Mouse (Mus musculus) embryonic facial prominence, embryonic 14.5 days (tissue): ENCODE results near the gene Pdf. TPM values are rescaled to one million over a fixed set of nuclear protein-coding genes. Genes with fewer than 3 reads are reported as not detected.

Source experiments
- ATAC-seq: fragments of 200-750 bp; cut with Nextera tagmentation; 2 replicates; pipeline ENCODE4 v1.8.0; 2017; ENCODE audit warnings: low read depth, moderate number of reproducible peaks, moderate TSS enrichment
- DNase-seq: peaks from one replicate; pipeline ENCODE4 v3.0.0-alpha.2; 2015; ENCODE audit warnings: low spot score
- H3K27ac ChIP-seq: fragments of 300-500 bp; sonication (generic); replicated peaks from 2 replicates; pipeline ENCODE4 v1.5.1; 2014; ENCODE audit warnings: low read depth, mild to moderate bottlenecking, low read length, moderate library complexity
- H3K27me3 ChIP-seq: fragments of 300-500 bp; sonication (generic); replicated peaks from 2 replicates; pipeline ENCODE4 v1.6.1; 2014; ENCODE audit warnings: low read length; ENCODE audit not compliant: control insufficient read depth, insufficient read depth
- H3K36me3 ChIP-seq: fragments of 300-500 bp; sonication (generic); 2 replicates; pipeline ENCODE4 v1.6.1; 2014; ENCODE audit warnings: low read length, mixed read lengths; ENCODE audit not compliant: control insufficient read depth, insufficient read depth
- H3K4me1 ChIP-seq: fragments of 300-500 bp; sonication (generic); 2 replicates; pipeline ENCODE4 v1.6.1; 2014; ENCODE audit warnings: antibody characterized with exemption, low read length; ENCODE audit not compliant: control insufficient read depth, insufficient read depth
- H3K4me2 ChIP-seq: fragments of 300-500 bp; sonication (generic); 2 replicates; pipeline ENCODE4 v1.6.1; 2014; ENCODE audit warnings: low read depth, mild to moderate bottlenecking, low read length, moderate library complexity, mixed read lengths
- H3K4me3 ChIP-seq: fragments of 300-500 bp; sonication (generic); 2 replicates; pipeline ENCODE4 v1.5.1; 2014; ENCODE audit warnings: low read depth, mild to moderate bottlenecking, low read length
- H3K9ac ChIP-seq: fragments of 300-500 bp; sonication (generic); 2 replicates; pipeline ENCODE4 v1.6.1; 2014; ENCODE audit warnings: low read depth, mild to moderate bottlenecking, low read length, moderate library complexity, mixed read lengths
- H3K9me3 ChIP-seq: fragments of 300-500 bp; sonication (generic); 2 replicates; pipeline ENCODE4 v1.6.1; 2016; ENCODE audit warnings: low read length; ENCODE audit not compliant: control insufficient read depth
- WGBS: fragments of 180-500 bp; shearing (Covaris S2); extraction: QIAGEN DNeasy Blood & Tissue Kit; methylation state at CpG from one replicate; pipeline ENCODE4 v1.1.7; 2014; 5-methylcytosine and 5-hydroxymethylcytosine counted together
- polyA plus RNA-seq: library from polyadenylated mRNA; unstranded; fragments of >200 nt; fragmentation: Nextera tagmentation; extraction: Ambion mirVana; gene quantifications from 2 replicates; pipeline ENCODE4 v1.2.1, GENCODE M21; 2014

Pdf gene
- polyA plus RNA-seq, 1 experiment from 2014 or later: 30.5 TPM

DNA sequence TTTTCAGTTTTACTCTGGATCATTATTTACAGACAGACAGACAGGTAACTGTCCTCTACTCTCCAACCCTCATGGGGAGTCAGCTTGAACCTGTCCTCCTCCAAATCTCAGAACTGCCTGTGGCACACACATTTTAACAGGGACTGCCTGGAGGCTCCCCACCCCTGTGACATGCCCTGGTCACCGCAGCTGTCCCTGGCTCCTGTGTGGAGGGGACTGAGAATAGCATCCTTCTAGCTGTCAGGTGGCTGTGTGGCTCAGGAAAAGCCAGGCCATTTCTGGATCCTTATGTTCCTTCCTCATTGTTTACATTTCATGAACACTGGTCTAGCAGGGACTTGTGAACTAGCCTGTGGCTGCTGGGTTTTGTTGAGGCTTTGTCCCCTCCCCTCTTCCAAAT, 25.7 kb upstream of the Pdf start:
- no peaks in the 10 kb centered on the region for H3K9me3 ChIP-seq
- no peak overlapping the region for H3K9ac ChIP-seq
- no peak overlapping the region for H3K27ac ChIP-seq
- H3K4me1 ChIP-seq: no peaks in the 10 kb centered on the region
- WGBS: 67% methylated on average over 1 of the region's 1 CpGs
- DNase-seq: no peak
- no peak overlapping the region for H3K4me3 ChIP-seq
- H3K4me2 ChIP-seq: no peak overlapping the region
- H3K27me3 ChIP-seq: no peaks in the 10 kb centered on the region
- peaks cover 91% of the 10 kb centered on the region for H3K36me3 ChIP-seq
- no peak for ATAC-seq

- H3K36me3 ChIP-seq: peaks cover 91% of the 10 kb centered on the region
- no peaks in the 10 kb centered on the region for H3K4me1 ChIP-seq
- DNase-seq: peak; percentile 29
- H3K4me3 ChIP-seq: no peak overlapping the region
- 72% methylated on average over 4 of the region's 4 CpGs for WGBS
- H3K27me3 ChIP-seq: no peaks in the 10 kb centered on the region
- H3K4me2 ChIP-seq: no peak overlapping the region
- ATAC-seq: no peak; the same call in 1 of the 2 replicates
- 0 out of 2 replicates have a peak overlapping the region, but pooled peaks have one; percentile 9 for H3K9ac ChIP-seq
- no peak overlapping the region for H3K27ac ChIP-seq
- no peaks in the 10 kb centered on the region for H3K9me3 ChIP-seq
Measured at GRCm38 (mm10) chr8:107073706-107074105, 25.3 kb upstream of the Pdf start.

DNA sequence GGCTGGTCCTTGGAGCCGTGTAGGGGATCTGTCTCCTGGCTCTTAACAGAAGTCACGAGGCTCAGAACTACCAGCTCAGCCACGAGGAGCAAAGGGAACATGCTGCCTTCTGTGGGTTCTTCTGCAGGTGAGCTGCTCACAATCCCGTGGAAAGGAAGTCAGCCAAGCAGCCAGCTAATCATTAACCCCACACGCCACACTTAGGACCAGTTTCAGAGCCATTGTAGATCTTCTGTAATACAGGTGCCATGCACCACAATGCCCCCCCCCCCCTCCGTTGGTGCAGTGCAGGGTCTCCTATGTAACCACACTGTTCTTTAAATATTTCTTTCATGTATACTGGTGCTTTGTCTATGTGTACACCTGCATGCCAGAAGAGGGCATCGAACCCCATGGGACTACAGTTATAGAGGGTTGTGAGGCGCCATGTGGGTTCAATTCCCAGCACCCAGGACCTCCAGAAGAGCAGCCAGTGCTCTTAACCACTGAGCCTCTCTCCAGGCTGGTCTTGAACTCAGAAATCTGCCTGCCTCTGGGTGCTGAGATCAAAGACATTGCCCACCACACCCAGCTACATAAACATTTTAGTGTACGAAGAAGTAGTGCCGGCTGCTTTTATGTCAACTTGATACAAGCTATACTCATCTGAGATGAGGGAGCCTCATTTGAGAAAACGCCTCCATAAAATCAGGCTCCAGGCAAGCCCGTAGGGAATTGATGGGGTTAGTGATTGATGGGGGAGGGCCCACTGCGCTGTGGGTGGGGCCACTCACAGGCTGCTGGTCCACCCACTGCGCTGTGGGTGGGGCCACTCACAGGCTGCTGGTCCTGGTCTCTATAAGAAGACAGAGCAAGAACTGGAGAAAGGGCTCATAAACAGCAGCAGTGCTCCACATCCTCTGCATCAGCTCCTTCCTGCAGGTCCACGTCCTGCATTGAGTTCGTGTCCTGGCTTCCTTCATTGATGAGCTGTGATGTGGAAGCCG, 17.4 kb upstream of the Pdf start, which contains the start of gene Tmed6:
Tmed6 (minus strand) TSS at position 134 of the 986 bp plus-strand sequence.
- no peak within 1 kb of the TSS for H3K4me3 ChIP-seq
- H3K4me1 ChIP-seq: no peaks in the 10 kb centered on the region
- no peaks in the 10 kb centered on the region for H3K27me3 ChIP-seq
- H3K9ac ChIP-seq: no peak within 1 kb of the TSS
- WGBS: 61% methylated on average over 17 of the region's 17 CpGs
- no peak within 1 kb of the TSS for H3K4me2 ChIP-seq
- H3K36me3 ChIP-seq: peaks cover 22% of the 10 kb centered on the region
- no peaks in the 10 kb centered on the region for H3K9me3 ChIP-seq
- DNase-seq (no peak), ATAC-seq (no peak)
- no peak within 1 kb of the TSS for H3K27ac ChIP-seq

DNA sequence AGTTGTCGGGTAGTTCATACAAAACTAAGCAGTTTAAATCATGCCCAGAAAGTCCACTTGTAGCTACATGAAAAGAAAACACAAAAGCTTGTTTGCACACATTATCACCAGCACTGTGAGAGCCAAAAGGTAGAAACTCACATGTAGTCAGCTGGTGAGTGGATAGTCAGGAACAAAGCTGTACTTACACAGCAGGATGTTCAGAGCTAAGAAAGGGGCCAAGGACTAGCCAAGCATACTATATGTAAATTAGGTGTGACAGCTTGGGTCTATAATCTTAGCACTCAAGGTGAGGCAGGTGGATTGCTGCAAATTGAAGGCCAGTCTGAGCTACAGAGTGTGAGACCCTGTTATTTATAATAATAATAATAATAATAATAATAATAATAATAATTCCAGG, 14.2 kb upstream of the Pdf start:
- no peaks in the 10 kb centered on the region for H3K9me3 ChIP-seq
- H3K4me3 ChIP-seq: no peak overlapping the region
- no peak overlapping the region for H3K27ac ChIP-seq
- H3K4me1 ChIP-seq: peaks cover 5% of the 10 kb centered on the region; the same call in 1 of the 2 replicates
- DNase-seq (no peak), ATAC-seq (no peak)
- WGBS: 83% methylated on average over 1 of the region's 1 CpGs
- no peak overlapping the region for H3K9ac ChIP-seq
- H3K4me2 ChIP-seq: no peak overlapping the region
- H3K36me3 ChIP-seq: peaks cover 20% of the 10 kb centered on the region
- no peaks in the 10 kb centered on the region for H3K27me3 ChIP-seq

GRCm38 (mm10) chr8:107056973-107057369, 8.6 kb upstream of the Pdf start:
- H3K4me1 ChIP-seq: peaks cover 14% of the 10 kb centered on the region
- H3K4me3 ChIP-seq: peak overlapping the region; percentile 90
- peaks cover 49% of the 10 kb centered on the region for H3K36me3 ChIP-seq
- peak; percentile 51 for ATAC-seq
- H3K27ac ChIP-seq: 0 out of 2 replicates have a peak overlapping the region, but pooled peaks have one; percentile 11
- H3K9me3 ChIP-seq: no peaks in the 10 kb centered on the region
- 1% methylated on average over 13 of the region's 33 CpGs for WGBS
- peak; percentile 13 for DNase-seq
- no peaks in the 10 kb centered on the region for H3K27me3 ChIP-seq
- peak overlapping the region; percentile 83 for H3K9ac ChIP-seq
- H3K4me2 ChIP-seq: peak overlapping the region; percentile 67

DNA sequence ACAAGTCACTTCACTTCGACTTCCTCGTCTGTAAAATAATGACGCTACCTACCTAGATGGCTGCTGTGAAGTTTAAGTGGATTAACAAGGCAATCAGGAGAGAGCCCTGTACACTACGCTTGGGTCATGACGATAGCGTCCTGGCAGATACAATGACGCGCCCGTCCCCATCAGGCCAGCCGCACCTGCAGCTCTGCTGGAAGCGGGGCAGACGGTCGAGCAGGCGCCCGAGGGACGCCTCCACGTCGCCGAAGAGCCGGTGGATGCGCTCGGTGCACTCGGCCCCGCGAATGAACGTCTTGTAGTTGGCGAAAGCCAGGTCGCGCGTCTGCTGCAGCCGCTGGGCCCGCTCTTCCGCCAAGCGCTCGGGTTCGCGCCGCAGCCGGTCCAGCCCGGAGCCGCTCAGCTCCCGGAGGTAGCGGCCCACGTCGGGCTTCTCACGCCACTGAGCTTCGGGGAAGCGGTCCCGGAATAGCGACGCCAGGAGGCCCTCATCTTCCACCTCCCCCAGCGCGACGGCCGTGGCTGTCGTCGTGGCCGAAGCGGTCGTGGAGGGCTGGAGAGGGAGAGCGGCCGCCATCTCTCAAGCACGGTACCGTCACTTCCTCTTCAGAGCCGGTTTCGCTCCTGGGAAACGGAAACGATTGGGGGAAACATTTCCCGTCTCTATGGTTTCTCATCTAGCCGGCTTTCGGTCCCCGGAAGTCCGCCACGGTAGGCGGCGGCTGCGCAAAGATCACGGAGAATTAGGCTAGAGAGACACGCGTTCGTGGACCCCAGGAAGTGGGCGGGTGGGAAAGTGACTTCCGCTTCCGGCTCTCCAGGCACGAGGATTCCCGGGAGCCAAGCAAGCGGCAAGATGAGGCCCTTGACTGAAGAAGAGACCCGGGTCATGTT, 7.9 kb upstream of the Pdf start, which contains the start of the genes Cog8 and Nip7:
Cog8 (minus strand) TSS at position 614 of the 897 bp plus-strand sequence.
Nip7 (plus strand) TSS at position 802 of the 897 bp plus-strand sequence.
- H3K27ac ChIP-seq: peak within 1 kb of the TSS; percentile 76; the same call in 1 of the 2 replicates
- DNase-seq (peak; percentile 99), ATAC-seq (peak; percentile 98)
- WGBS: 2% methylated on average over 54 of the region's 88 CpGs
- H3K4me1 ChIP-seq: peaks cover 14% of the 10 kb centered on the region
- H3K9ac ChIP-seq: peak within 1 kb of the TSS; percentile 88
- H3K36me3 ChIP-seq: peaks cover 55% of the 10 kb centered on the region
- peak within 1 kb of the TSS; percentile 87 for H3K4me2 ChIP-seq
- H3K4me3 ChIP-seq: peak within 1 kb of the TSS; percentile 90
- no peaks in the 10 kb centered on the region for H3K9me3 ChIP-seq
- no peaks in the 10 kb centered on the region for H3K27me3 ChIP-seq

DNA sequence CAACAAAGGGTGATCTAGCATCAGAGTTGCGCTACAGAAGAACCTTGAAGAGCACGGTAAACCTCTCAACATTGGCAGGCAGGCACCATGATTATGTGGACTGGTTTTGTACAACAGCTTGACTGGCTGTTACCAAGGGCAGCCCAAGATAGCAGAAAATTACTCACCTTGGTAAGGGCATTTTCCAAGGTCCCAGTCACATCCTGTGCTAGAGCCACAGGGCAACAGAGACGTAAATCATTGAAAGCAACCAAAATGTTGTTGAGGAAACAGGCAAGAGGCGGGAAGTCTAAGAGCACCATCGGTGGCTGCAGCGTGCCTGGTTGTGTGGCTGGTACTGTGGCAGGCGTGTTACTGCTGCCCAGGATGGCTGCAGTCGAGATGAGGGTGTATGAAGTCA, 3.6 kb upstream of the Pdf start:
- ATAC-seq (no peak), DNase-seq (no peak)
- no peak overlapping the region for H3K9ac ChIP-seq
- H3K4me3 ChIP-seq: no peak overlapping the region
- H3K27ac ChIP-seq: no peak overlapping the region
- no peaks in the 10 kb centered on the region for H3K27me3 ChIP-seq
- H3K4me2 ChIP-seq: no peak overlapping the region
- H3K9me3 ChIP-seq: no peaks in the 10 kb centered on the region
- peaks cover 60% of the 10 kb centered on the region for H3K36me3 ChIP-seq
- H3K4me1 ChIP-seq: peaks cover 6% of the 10 kb centered on the region; the same call in 1 of the 2 replicates
- WGBS: 97% methylated on average over 8 of the region's 8 CpGs

DNA sequence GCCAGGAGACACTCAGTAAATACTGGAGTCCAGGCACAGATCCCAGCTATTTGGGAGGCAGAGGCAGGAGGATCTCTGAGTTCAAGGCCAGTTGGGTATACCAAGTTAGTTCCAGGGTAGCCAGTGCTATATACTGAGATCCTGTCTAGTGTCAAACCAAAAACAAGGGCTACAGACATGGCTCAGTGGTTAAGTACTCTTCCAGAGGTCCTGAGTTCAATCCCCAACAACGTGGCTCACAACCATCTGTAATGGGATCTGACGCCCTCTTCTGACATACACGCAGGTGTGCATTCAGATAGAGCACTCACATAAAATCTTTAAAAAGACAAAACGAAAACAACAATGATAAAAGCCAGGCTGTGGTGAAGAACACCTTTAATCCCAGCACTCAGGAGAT, 1.1 kb upstream of the Pdf start:
- peak overlapping the region; percentile 77 for H3K4me3 ChIP-seq
- 97% methylated on average over 4 of the region's 4 CpGs for WGBS
- no peak for DNase-seq
- H3K36me3 ChIP-seq: peaks cover 81% of the 10 kb centered on the region
- no peak overlapping the region for H3K9ac ChIP-seq
- no peak for ATAC-seq
- H3K4me1 ChIP-seq: no peaks in the 10 kb centered on the region
- H3K9me3 ChIP-seq: no peaks in the 10 kb centered on the region
- H3K27ac ChIP-seq: 0 out of 2 replicates have a peak overlapping the region, but pooled peaks have one; percentile 93
- peak overlapping the region; percentile 86 for H3K4me2 ChIP-seq
- H3K27me3 ChIP-seq: no peaks in the 10 kb centered on the region
